Mouse (Mus musculus) lung, embryonic 16.5 days (tissue): ENCODE results near the gene Gdpd3. TPM values are rescaled to one million over a fixed set of nuclear protein-coding genes. Genes with fewer than 3 reads are reported as not detected.
A peak's percentile ranks its signal among the peaks of the same experiment; 100 is the strongest.

Source experiments
- ATAC-seq: fragments of 200-750 bp; cut with Nextera tagmentation; 2 replicates; pipeline ENCODE4 v1.8.0; 2017; ENCODE audit warnings: low read depth, mild to moderate bottlenecking, moderate library complexity
- H3K27ac ChIP-seq: fragments of 300-500 bp; sonication (generic); 2 replicates; pipeline ENCODE4 v1.5.1; 2014; ENCODE audit warnings: mild to moderate bottlenecking, control low read depth, low read length
- H3K27me3 ChIP-seq: fragments of 300-500 bp; sonication (generic); 2 replicates; pipeline ENCODE4 v1.6.1; 2014; ENCODE audit warnings: low read depth, low read length, mixed read lengths; ENCODE audit not compliant: control insufficient read depth, insufficient read depth
- H3K36me3 ChIP-seq: fragments of 300-500 bp; sonication (generic); 2 replicates; pipeline ENCODE4 v1.6.1; 2014; ENCODE audit warnings: low read length; ENCODE audit not compliant: control insufficient read depth, insufficient read depth
- H3K4me1 ChIP-seq: fragments of 300-500 bp; sonication (generic); replicated peaks from 2 replicates; pipeline ENCODE4 v1.6.1; 2014; ENCODE audit warnings: low read length, mixed read lengths; ENCODE audit not compliant: control insufficient read depth, insufficient read depth
- H3K4me2 ChIP-seq: fragments of 300-500 bp; sonication (generic); 2 replicates; pipeline ENCODE4 v1.6.1; 2014; ENCODE audit warnings: low read depth, low read length, control low read depth
- H3K4me3 ChIP-seq: fragments of 300-500 bp; sonication (generic); 2 replicates; pipeline ENCODE4 v1.5.1; 2014; ENCODE audit warnings: mild to moderate bottlenecking, low read length, control low read depth
- H3K9ac ChIP-seq: fragments of 300-500 bp; sonication (generic); 2 replicates; pipeline ENCODE4 v1.6.1; 2014; ENCODE audit warnings: low read length, control low read depth
- H3K9me3 ChIP-seq: fragments of 300-500 bp; sonication (generic); 2 replicates; pipeline ENCODE4 v1.6.1; 2016; ENCODE audit warnings: low read length; ENCODE audit not compliant: control insufficient read depth
- WGBS: fragments of 180-500 bp; shearing (Covaris S2); extraction: QIAGEN DNeasy Blood & Tissue Kit; methylation state at CpG from one replicate; pipeline ENCODE4 v1.1.7; 2014; 5-methylcytosine and 5-hydroxymethylcytosine counted together
- polyA plus RNA-seq: library from polyadenylated mRNA; unstranded; fragments of >200 nt; fragmentation: Nextera tagmentation; extraction: Ambion mirVana; gene quantifications from 2 replicates; pipeline ENCODE4 v1.2.1, GENCODE M21; 2015

Gdpd3 gene
- polyA plus RNA-seq, 1 experiment from 2014 or later = 4.2 TPM

DNA sequence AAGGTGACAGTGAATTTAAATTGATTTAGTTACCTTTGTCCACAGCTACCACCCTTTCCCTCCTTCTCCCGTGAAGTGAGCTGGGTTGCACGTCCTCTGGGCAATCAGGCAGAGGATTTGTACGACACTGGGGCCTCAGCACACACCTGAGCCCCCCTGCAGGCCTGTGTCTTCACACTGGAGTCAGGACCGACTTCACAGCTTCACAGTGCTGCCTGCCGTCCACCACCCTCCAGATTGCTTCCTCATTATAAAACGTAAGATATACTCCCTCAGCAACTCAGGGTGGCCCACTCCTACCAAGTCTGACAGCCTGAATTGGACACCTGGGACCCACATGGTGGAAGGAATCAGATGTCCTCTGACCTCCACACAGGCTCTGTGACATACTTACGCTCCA lies 7.6 kb upstream of the Gdpd3 start:
- Histone ChIP-seq H3K27me3 (no peaks in the 10 kb centered on the region), H3K27ac (no peak overlapping the region), H3K9ac (no peak overlapping the region), H3K4me3 (no peak overlapping the region), H3K4me1 (peaks cover 28% of the 10 kb centered on the region), H3K36me3 (peaks cover 3% of the 10 kb centered on the region; the same call in 1 of the 2 replicates), H3K9me3 (no peaks in the 10 kb centered on the region), H3K4me2 (no peak overlapping the region)
- 66% methylated on average over 7 of the region's 7 CpGs for WGBS
- no peak for ATAC-seq

DNA sequence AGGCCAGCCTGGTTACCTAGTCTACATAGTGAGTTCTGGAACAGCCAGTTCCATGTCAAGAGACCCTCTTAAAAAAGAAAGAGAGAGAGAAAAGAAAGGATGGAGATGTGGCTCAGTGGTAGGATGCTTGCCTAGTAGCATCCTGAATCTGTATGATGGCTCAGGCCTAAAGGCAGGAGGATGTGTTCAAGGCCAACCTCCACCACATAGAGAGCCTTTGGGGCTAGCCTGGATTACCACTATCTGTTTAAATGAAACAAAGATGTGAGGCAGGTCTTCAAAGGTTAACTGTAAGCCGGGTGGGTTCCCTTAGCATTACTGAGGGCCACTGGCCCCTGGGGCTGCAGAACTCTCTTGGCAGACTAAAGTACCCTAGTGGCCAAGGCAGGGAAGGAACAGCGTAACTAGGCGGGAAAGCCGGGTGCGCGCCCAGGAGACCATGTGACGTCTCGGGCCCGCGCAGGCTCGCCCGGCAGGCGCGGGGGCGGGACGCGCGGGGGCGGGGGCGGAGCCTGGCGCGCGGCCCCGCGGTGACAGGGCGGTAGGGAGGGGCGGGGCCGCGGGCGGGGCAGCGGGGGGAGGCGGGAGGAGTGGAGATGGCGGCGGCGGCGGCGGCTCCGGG lies 7.0 kb upstream of the Gdpd3 start, which contains the start of gene Mapk3:
Gene Mapk3, plus strand, starts transcription at position 552 of the 622 bp plus-strand sequence.
- H3K4me2 ChIP-seq = peak within 1 kb of the TSS; percentile 80
- H3K4me1 ChIP-seq = peaks cover 28% of the 10 kb centered on the region
- H3K27me3 ChIP-seq = no peaks in the 10 kb centered on the region
- ATAC-seq = peak; percentile 62
- 1% methylated on average over 35 of the region's 38 CpGs for WGBS
- H3K9me3 ChIP-seq = no peaks in the 10 kb centered on the region
- peak within 1 kb of the TSS; percentile 98 for H3K27ac ChIP-seq
- H3K4me3 ChIP-seq = peak within 1 kb of the TSS; percentile 86
- peaks cover 8% of the 10 kb centered on the region for H3K36me3 ChIP-seq
- peak within 1 kb of the TSS; percentile 93 for H3K9ac ChIP-seq

DNA sequence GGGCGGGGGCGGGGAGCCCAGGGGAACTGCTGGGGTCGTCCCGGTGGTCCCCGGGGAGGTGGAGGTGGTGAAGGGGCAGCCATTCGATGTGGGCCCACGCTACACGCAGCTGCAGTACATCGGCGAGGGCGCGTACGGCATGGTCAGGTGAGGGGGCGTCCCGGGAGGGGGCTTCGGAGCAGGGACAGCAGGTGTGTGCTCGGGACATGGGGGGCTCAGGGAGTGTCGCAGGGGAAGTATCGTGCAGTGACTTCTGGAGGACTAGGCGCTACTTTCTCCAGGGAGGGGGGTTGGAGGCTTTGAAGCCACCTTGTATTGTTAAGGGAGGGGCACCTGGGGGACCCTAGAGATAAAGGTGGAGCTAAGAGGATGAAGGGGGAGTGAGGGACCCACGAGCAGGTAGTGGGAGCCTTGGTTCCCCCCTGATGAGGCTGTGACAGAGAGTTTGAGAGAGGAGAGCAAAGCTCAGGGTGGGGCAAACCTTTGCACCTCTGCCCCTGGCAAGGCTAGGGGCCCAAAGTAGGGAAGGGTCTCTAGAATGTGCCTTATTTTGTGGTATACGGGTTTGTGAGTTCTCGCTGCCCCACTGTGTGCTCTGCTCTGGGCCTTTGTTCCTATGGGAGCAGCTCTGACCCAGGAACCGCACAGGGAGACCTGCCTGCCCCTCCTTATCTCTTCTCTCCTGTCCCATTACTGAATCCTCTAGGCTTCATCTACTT lies 6.3 kb upstream of the Gdpd3 start:
- Histone ChIP-seq H3K4me1 (peaks cover 28% of the 10 kb centered on the region), H3K9me3 (no peaks in the 10 kb centered on the region), H3K36me3 (peaks cover 15% of the 10 kb centered on the region), H3K4me3 (peak overlapping the region; percentile 86), H3K4me2 (peak overlapping the region; percentile 80), H3K27me3 (no peaks in the 10 kb centered on the region), H3K27ac (peak overlapping the region; percentile 98), H3K9ac (peak overlapping the region; percentile 93)
- ATAC-seq = peak; percentile 15
- under 1% methylated on average over 22 of the region's 24 CpGs for WGBS

DNA sequence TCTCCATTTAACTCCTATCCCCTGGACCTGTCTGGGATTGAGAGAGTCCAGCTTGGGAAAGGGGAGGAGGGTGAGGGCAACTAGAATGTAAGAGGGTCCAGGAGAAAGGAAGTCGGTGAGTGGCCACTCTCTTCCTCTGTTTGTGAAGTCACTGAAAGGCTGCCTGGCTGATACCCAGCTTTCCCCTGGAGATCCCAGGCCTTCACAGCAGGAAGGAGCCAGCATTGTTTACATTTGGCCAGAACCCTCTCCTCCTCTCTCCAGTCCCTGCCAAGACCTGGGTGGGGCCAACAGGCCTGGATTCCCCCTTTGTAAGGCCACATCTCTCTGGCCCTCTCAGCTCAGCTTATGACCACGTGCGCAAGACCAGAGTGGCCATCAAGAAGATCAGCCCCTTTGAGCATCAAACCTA lies 5.7 kb upstream of the Gdpd3 start:
- no peaks in the 10 kb centered on the region for H3K27me3 ChIP-seq
- H3K9me3 ChIP-seq = no peaks in the 10 kb centered on the region
- peak overlapping the region; percentile 80 for H3K4me2 ChIP-seq
- peak overlapping the region; percentile 86 for H3K4me3 ChIP-seq
- peaks cover 20% of the 10 kb centered on the region for H3K36me3 ChIP-seq
- H3K27ac ChIP-seq = peak overlapping the region; percentile 98
- peaks cover 24% of the 10 kb centered on the region for H3K4me1 ChIP-seq
- 5% methylated on average over 3 of the region's 3 CpGs for WGBS
- peak overlapping the region; percentile 93 for H3K9ac ChIP-seq
- peak; percentile 93 for ATAC-seq

DNA sequence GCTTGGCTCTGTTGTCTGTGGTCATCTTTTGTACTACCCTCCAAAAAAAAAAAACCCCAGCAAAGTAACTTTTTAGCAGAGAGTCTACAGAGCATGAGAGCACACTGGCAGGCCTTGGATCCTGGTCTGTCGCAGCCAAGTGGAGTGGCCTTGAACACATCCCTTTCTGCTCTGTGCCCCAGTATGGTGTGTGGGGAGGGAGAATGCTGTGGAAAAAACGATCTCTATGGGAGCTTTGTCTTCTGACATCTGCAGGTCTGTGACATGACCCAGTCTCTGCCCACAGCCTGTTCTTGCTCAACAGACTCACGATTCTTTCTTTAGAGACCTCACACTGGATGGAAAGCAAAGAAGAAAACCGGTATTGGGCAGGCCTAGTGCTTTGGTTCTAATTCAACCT lies 5.2 kb upstream of the Gdpd3 start:
- H3K36me3 ChIP-seq = peaks cover 23% of the 10 kb centered on the region
- H3K9me3 ChIP-seq = no peaks in the 10 kb centered on the region
- H3K4me3 ChIP-seq = peak overlapping the region; percentile 86
- peaks cover 24% of the 10 kb centered on the region for H3K4me1 ChIP-seq
- 42% methylated on average over 4 of the region's 4 CpGs for WGBS
- no peaks in the 10 kb centered on the region for H3K27me3 ChIP-seq
- peak overlapping the region; percentile 98 for H3K27ac ChIP-seq
- no peak for ATAC-seq
- H3K9ac ChIP-seq = peak overlapping the region; percentile 93
- peak overlapping the region; percentile 80 for H3K4me2 ChIP-seq

DNA sequence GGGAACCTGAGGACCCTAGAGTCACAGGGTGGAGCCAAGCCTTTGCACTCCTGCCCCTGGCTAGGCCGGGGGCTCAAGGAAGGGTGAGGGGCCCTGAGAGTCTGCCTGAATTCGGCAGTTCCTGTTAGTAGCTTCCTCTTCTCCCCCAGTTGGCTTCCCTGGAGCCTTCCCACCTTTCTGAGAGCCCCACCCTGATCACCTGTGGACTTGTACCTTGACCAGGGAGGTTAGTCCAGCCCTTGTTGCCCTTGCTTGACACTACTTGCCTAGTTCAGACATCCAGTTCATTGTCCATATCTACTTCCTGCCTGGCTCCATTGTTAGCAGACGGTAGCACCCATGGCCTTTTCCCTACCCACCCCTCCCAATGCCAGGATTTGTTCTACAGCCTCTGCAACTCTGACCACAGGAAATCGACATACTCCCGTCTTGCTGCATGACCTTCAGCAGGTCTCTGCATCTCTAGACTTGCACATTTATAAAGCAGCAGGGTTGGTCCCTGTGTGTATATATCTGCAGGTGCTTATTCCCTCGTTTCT lies 4.5 kb upstream of the Gdpd3 start:
- peak overlapping the region; percentile 93 for H3K9ac ChIP-seq
- ATAC-seq = no peak
- peak overlapping the region; percentile 80 for H3K4me2 ChIP-seq
- peaks cover 24% of the 10 kb centered on the region for H3K4me1 ChIP-seq
- WGBS = 42% methylated on average over 6 of the region's 6 CpGs
- H3K4me3 ChIP-seq = peak overlapping the region; percentile 86; the same call in 1 of the 2 replicates
- no peaks in the 10 kb centered on the region for H3K9me3 ChIP-seq
- H3K27me3 ChIP-seq = no peaks in the 10 kb centered on the region
- H3K36me3 ChIP-seq = peaks cover 23% of the 10 kb centered on the region
- H3K27ac ChIP-seq = peak overlapping the region; percentile 98

DNA sequence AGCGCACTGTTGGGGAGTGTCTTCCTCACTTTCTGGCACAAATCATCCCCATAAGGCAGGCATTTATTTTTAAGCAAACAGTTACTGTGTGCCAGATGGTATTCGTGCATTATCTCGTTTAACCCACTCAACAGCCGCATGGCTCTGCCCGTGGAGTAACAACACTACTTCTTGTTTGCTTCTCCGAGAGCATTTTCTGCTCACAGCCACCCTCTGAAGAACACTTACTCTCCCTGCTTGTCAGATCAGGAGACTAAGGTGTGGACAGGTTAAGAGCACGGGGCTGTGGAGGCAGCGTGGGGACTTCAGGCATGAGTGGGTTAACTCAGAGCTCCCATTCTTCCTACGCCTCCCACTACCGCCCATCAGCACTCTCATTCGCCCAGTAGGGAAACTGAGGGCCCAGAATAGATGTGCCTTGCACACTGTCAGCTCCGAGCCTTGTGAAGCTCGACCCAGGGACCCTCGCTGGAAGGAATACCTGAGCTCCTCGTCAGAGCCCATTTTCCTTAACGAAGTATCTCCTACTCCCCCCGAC lies 3.6 kb upstream of the Gdpd3 start:
- Histone ChIP-seq H3K27ac (peak overlapping the region; percentile 98; the same call in 1 of the 2 replicates), H3K4me1 (peaks cover 24% of the 10 kb centered on the region), H3K4me3 (no peak overlapping the region), H3K9ac (peak overlapping the region; percentile 40), H3K9me3 (no peaks in the 10 kb centered on the region), H3K27me3 (no peaks in the 10 kb centered on the region), H3K36me3 (peaks cover 31% of the 10 kb centered on the region), H3K4me2 (peak overlapping the region; percentile 9; the same call in 1 of the 2 replicates)
- ATAC-seq = no peak
- 43% methylated on average over 17 of the region's 17 CpGs for WGBS

DNA sequence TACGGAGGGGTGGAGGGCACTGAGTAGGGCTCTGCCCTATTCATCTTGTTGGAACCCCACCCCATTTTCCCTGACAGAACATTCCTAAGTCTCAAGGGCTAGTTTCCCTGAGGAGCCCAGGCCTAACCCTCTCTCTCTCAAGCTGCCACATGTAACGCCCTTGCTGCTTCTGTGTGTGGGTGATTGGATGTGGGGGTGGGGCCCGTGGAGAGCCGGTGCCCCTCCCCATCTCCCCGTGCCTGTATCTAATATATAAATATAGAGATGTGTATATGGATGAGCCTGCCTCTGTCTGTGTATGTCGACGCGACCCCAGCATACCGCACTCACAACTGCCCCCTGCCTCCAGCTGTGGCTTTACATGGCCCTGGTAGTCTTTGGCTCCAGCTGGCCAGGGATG lies 594 bp upstream of the Gdpd3 start:
- H3K4me1 ChIP-seq = peaks cover 23% of the 10 kb centered on the region
- WGBS = 68% methylated on average over 9 of the region's 9 CpGs
- no peak overlapping the region for H3K4me3 ChIP-seq
- H3K27me3 ChIP-seq = no peaks in the 10 kb centered on the region
- H3K36me3 ChIP-seq = peaks cover 52% of the 10 kb centered on the region
- no peak overlapping the region for H3K4me2 ChIP-seq
- ATAC-seq = no peak
- H3K9ac ChIP-seq = no peak overlapping the region
- H3K27ac ChIP-seq = no peak overlapping the region
- H3K9me3 ChIP-seq = no peaks in the 10 kb centered on the region

DNA sequence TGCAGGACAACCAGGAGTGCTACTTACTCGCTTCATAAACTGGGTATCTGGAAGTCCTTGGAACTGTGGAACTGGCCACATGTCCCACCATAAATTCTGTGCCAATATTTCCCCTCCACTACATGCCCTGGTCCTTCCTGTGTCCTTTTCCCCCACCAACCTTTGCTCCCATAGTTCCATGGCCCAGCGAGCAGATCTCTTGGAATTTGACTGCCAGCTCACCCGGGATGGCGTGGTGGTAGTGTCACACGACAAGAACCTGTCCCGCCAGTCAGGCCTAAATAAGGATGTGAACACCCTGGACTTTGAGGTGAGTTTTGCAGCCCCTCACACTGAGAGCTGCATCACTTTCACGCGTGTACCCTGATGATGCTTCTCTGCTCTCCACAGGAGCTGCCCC lies 867 bp downstream of the Gdpd3 start:
- Histone ChIP-seq H3K4me3 (no peak overlapping the region), H3K9me3 (no peaks in the 10 kb centered on the region), H3K36me3 (peaks cover 55% of the 10 kb centered on the region), H3K9ac (no peak overlapping the region), H3K27ac (no peak overlapping the region), H3K4me1 (peaks cover 8% of the 10 kb centered on the region), H3K4me2 (no peak overlapping the region), H3K27me3 (no peaks in the 10 kb centered on the region)
- 83% methylated on average over 8 of the region's 8 CpGs for WGBS
- no peak for ATAC-seq
